Mouse (Mus musculus) limb, embryonic 12.5 days (tissue): ENCODE data around the gene Smim14. TPM values are rescaled to one million over a fixed set of nuclear protein-coding genes. Genes with fewer than 3 reads are reported as not detected.
"Not testable (repeated sequence)": the region's sequence is repeated elsewhere in the genome, so short reads cannot be mapped to it uniquely, and the experiment has no call there.

Source experiments
- ATAC-seq: fragments of 200-750 bp; cut with Nextera tagmentation; 2 replicates; pipeline ENCODE4 v1.8.0; 2017; ENCODE audit warnings: low read depth, moderate TSS enrichment; ENCODE audit not compliant: insufficient number of reproducible peaks, insufficient read depth, low FRiP score, low TSS enrichment
- H3K27ac ChIP-seq: fragments of 300-500 bp; sonication (generic); 2 replicates; pipeline ENCODE4 v1.5.1; 2016; ENCODE audit warnings: mild to moderate bottlenecking, moderate library complexity
- H3K27me3 ChIP-seq: fragments of 300-500 bp; sonication (generic); 2 replicates; pipeline ENCODE4 v1.6.1; 2016; ENCODE audit warnings: mild to moderate bottlenecking, moderate library complexity
- H3K36me3 ChIP-seq: fragments of 300-500 bp; sonication (generic); 2 replicates; pipeline ENCODE4 v1.6.1; 2016; ENCODE audit warnings: mild to moderate bottlenecking, moderate library complexity
- H3K4me1 ChIP-seq: fragments of 300-500 bp; sonication (generic); replicated peaks from 2 replicates; pipeline ENCODE4 v1.6.1; 2016
- H3K4me2 ChIP-seq: fragments of 300-500 bp; sonication (generic); 2 replicates; pipeline ENCODE4 v1.6.1; 2016; ENCODE audit warnings: mild to moderate bottlenecking, moderate library complexity
- H3K4me3 ChIP-seq: fragments of 300-500 bp; sonication (generic); replicated peaks from 2 replicates; pipeline ENCODE4 v1.5.1; 2016; ENCODE audit warnings: mild to moderate bottlenecking
- H3K9ac ChIP-seq: fragments of 300-500 bp; sonication (generic); replicated peaks from 2 replicates; pipeline ENCODE4 v1.6.1; 2016; ENCODE audit warnings: mild to moderate bottlenecking, moderate library complexity
- H3K9me3 ChIP-seq: fragments of 300-500 bp; sonication (generic); 2 replicates; pipeline ENCODE4 v1.6.1; 2016; ENCODE audit warnings: mild to moderate bottlenecking, moderate library complexity
- WGBS: fragments of 180-500 bp; shearing (Covaris S2); methylation state at CpG from one replicate; pipeline ENCODE4 v1.1.7; 2016; 5-methylcytosine and 5-hydroxymethylcytosine counted together
- polyA plus RNA-seq: library from polyadenylated mRNA; unstranded; fragments of >200 nt; fragmentation: Nextera tagmentation; extraction: Ambion mirVana; gene quantifications from 2 replicates; pipeline ENCODE4 v1.2.1, GENCODE M21; 2016

Gene Smim14
- polyA plus RNA-seq, 1 experiment from 2014 or later: 116 TPM

DNA sequence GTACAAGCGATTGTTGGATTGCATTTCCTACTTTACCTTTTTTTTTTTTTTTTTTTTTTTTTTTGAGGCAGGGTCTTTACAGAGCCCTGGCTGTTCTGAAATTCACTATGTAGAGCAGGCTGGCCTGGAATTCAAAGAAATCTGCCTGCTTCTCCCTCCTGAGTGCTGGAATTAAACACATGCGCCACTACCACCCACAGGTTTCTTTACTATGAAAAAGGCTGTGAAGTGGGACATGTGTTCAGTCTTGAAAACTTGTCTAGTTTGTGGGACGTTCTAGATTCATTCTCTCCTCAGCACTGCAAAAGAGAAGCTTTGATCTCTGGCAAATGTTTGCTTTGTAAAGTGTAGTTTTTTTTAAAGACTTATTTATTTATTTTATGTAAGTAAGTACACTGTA is 4.9 kb upstream of the Smim14 start:
- Histone ChIP-seq H3K36me3 (peaks cover 8% of the 10 kb centered on the region; the same call in 1 of the 2 replicates), H3K4me3 (no peak overlapping the region), H3K27ac (no peak overlapping the region), H3K9ac (no peak overlapping the region), H3K9me3 (no peaks in the 10 kb centered on the region), H3K27me3 (no peaks in the 10 kb centered on the region), H3K4me1 (peaks cover 14% of the 10 kb centered on the region), H3K4me2 (no peak overlapping the region)
- ATAC-seq: no peak
- 81% methylated on average over 3 of the region's 3 CpGs for WGBS

DNA sequence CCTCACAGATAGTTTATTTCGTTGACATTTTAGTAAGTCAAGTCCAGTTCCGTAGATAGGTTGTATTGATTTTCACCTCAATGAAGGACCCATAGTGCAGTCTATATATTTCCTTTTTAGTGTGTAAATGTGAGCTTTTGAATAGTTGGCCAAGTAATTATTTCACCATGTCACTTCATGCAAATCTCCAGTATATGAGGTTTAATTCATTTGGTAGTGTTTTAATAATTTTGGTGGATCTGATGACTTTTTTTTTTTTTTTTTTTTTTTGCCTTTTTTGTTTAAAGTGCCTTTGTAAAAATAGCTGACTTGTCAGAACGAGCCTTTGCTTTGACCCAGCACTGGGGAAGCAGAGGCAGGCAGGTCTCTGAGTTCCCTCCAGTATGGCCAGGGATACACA is 2.8 kb upstream of the Smim14 start:
- Histone ChIP-seq H3K4me2 (no peak overlapping the region), H3K36me3 (peaks cover 5% of the 10 kb centered on the region; the same call in 1 of the 2 replicates), H3K27ac (no peak overlapping the region), H3K27me3 (no peaks in the 10 kb centered on the region), H3K4me1 (peaks cover 14% of the 10 kb centered on the region), H3K9ac (no peak overlapping the region), H3K9me3 (no peaks in the 10 kb centered on the region), H3K4me3 (no peak overlapping the region)
- no peak for ATAC-seq
- WGBS: 96% methylated on average over 3 of the region's 3 CpGs

DNA sequence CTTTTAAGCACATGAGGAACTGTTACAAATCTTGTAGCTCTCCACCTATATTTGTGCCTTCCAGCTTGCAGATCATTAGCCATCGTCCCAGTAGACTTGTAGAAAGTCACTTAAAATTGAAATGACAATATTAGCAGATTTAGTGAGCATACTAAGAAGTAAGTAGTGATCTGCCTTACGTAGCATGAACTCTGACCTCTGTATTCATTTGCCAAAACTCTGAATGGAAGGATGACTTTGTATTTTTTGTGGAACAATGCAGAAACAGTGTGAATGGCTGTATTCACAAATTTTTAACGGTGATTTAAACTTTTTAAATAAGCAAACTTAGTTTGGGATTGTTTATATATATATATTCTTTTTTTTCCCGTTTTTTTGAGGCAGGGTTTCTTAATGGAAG is 1.8 kb upstream of the Smim14 start:
- Histone ChIP-seq H3K4me1 (peaks cover 14% of the 10 kb centered on the region), H3K4me3 (peak overlapping the region; percentile 29), H3K36me3 (peaks cover 5% of the 10 kb centered on the region; the same call in 1 of the 2 replicates), H3K27ac (no peak overlapping the region), H3K4me2 (peak overlapping the region; percentile 58), H3K9me3 (no peaks in the 10 kb centered on the region), H3K9ac (no peak overlapping the region), H3K27me3 (no peaks in the 10 kb centered on the region)
- no peak for ATAC-seq
- 59% methylated on average over 4 of the region's 4 CpGs for WGBS

DNA sequence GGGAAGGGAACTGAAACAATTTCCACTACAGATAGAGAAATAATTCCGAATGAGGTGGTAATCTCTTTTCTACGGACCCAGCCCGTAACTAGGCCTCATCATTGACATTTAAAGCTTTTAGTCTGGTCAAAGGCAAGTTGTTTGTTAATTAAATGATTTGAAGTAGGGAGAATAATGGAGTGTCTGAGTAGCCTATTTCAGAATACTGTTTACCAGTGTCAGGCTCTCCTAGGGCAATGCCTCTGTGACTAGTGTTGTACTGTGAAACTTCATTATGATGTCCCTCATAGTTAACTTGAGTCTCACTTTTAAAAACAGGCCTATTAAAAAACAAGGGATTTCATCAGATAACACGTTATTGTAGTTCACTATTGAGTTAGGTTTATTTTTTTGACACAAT is 1.1 kb upstream of the Smim14 start:
- Histone ChIP-seq H3K4me2 (peak overlapping the region; percentile 70), H3K4me1 (peaks cover 14% of the 10 kb centered on the region), H3K36me3 (peaks cover 5% of the 10 kb centered on the region; the same call in 1 of the 2 replicates), H3K9me3 (no peaks in the 10 kb centered on the region), H3K9ac (peak overlapping the region; percentile 98), H3K27ac (peak overlapping the region; percentile 100), H3K4me3 (peak overlapping the region; percentile 96), H3K27me3 (no peaks in the 10 kb centered on the region)
- ATAC-seq: no peak
- WGBS: 1% methylated on average over 4 of the region's 4 CpGs

DNA sequence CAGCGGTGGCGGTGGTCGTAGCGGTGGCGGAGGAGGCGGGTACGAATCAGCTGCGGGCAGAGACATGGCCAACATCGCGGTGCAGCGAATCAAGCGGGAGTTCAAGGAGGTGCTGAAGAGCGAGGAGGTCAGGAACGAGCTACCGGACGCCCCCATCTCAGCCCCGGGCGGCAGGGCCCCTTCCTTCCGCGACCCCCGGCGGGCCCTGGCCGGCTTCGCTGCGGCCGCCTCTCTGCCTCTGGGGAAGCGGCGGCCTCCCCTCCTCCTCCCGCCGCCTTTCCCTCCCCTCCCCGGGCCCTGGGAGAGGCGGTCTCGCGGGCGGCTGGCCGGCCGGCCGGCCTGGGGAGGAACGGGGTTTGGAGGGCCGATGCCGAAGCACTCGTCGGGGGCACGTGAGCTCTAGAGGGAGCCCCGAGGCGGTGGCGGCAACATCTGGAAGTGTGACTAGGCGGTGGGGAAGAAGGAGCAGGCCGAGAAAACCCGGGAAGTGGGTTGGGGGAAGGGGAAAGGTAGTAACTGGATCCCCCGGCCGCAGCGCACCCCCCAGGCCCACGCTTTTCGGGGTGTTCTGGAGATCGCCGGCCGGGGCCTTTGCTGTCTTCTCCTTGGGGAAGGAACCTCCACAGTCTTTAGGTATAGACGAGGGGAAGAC is 562 bp upstream of the Smim14 start:
- peaks cover 14% of the 10 kb centered on the region for H3K4me1 ChIP-seq
- H3K4me3 ChIP-seq: peak overlapping the region; percentile 96
- H3K9ac ChIP-seq: peak overlapping the region; percentile 98
- peak overlapping the region; percentile 100 for H3K27ac ChIP-seq
- no peaks in the 10 kb centered on the region for H3K9me3 ChIP-seq
- peak; percentile 65 for ATAC-seq
- H3K4me2 ChIP-seq: peak overlapping the region; percentile 70
- peaks cover 5% of the 10 kb centered on the region; the same call in 1 of the 2 replicates for H3K36me3 ChIP-seq
- H3K27me3 ChIP-seq: no peaks in the 10 kb centered on the region
- under 1% methylated on average over 56 of the region's 59 CpGs for WGBS

DNA sequence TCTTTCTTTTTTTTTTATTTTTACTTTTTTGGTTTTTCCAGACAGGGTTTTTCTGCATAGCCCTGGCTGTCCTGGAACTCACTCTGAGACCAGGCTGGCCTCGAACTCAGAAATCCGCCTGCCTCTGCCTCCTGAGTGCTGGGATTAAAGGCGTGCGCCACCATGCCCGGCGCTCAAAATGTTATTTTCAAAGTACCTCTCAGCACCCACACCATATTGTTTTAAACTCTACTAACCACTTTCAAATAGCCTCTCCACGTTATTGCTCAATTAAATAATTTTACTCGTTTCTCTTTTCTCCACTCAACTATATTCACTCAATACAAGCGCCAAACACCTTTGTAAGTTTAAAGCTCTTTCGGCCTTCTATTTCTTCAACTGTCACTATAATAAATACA is 917 bp downstream of the Smim14 start:
- ATAC-seq, H3K4me1 ChIP-seq, H3K9me3 ChIP-seq, H3K27me3 ChIP-seq, H3K36me3 ChIP-seq: not testable (repeated sequence)
- Histone ChIP-seq H3K9ac (peak overlapping the region; percentile 98), H3K4me3 (peak overlapping the region; percentile 96), H3K27ac (peak overlapping the region; percentile 100), H3K4me2 (peak overlapping the region; percentile 70)
- 84% methylated on average over 10 of the region's 10 CpGs for WGBS

DNA sequence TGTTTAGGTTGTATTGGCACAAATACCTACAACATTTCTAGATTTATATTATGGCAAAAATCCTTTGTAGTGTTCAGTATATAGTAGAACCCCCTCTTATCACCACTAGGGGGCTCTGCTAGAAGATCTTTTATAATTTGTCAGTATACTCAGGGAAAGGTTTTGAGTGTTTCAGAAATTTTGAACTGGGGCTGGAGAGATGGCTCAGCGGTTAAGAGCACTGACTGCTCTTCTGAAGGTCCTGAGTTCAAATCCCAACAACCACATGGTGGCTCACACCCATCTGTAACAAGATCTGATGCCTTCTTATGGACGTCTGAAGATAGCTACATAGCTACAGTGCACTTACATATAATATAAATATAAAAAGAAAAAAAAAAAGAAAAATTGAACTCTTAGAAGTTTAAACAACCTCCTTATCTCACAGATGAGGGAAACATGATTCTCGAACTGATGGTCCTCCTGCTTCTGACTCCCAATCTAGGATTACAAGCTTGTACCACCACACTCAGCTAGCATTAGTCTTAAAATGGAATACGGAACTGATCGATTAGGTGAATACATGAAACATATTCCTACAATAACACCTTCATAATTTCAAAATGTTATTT is 1.4 kb downstream of the Smim14 start:
- peaks cover 7% of the 10 kb centered on the region for H3K4me1 ChIP-seq
- ATAC-seq: no peak
- 73% methylated on average over 5 of the region's 5 CpGs for WGBS
- no peak overlapping the region for H3K4me3 ChIP-seq
- no peaks in the 10 kb centered on the region for H3K36me3 ChIP-seq
- H3K9ac ChIP-seq: no peak overlapping the region
- H3K9me3 ChIP-seq: no peaks in the 10 kb centered on the region
- no peaks in the 10 kb centered on the region for H3K27me3 ChIP-seq
- no peak overlapping the region for H3K27ac ChIP-seq
- H3K4me2 ChIP-seq: no peak overlapping the region

DNA sequence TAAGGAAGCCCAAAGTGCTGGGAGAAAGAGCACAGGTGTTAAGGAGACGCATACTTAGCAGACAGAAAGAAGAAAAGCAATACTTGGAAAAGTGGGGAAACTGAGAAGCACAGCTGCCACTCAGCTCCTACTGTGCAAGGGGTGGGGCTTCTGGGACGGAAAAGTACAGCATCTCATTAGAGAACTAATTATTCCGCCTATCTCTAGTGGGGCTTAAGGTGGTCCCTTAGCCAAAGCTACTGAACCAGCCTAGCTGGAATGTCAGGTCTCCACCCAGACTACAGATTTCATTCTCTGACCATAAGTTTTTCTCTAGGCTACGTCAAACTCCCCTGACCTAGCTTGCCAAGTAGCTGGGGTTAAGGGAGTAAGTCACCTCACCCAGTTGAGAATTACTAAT is 2.5 kb downstream of the Smim14 start:
- H3K9me3 ChIP-seq: no peaks in the 10 kb centered on the region
- no peak for ATAC-seq
- no peak overlapping the region for H3K4me3 ChIP-seq
- H3K36me3 ChIP-seq: no peaks in the 10 kb centered on the region
- peaks cover 7% of the 10 kb centered on the region for H3K4me1 ChIP-seq
- no peak overlapping the region for H3K4me2 ChIP-seq
- 65% methylated on average over 4 of the region's 4 CpGs for WGBS
- H3K27me3 ChIP-seq: no peaks in the 10 kb centered on the region
- no peak overlapping the region for H3K27ac ChIP-seq
- H3K9ac ChIP-seq: no peak overlapping the region

DNA sequence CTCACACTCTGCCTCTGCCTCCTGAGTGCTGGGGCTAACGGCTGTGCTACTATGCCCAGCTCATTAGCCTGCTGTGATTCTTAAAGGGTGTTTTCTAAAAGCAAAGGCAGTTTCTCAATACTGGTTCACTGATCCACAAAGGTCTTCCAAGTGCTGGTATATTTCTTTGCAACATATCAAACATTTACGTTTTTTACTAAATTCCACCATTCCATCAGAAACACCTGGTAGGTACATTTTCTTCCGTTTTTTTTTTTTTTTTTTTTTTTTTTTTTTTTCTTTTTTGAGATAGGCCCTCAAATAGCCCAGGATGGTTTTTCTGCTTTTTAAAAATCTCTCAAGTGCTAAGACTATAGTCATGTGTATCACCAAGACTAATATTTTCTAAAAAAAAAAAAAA is 5.7 kb downstream of the Smim14 start:
- no peaks in the 10 kb centered on the region for H3K36me3 ChIP-seq
- H3K4me3 ChIP-seq: no peak overlapping the region
- ATAC-seq: no peak
- WGBS: 68% methylated on average over 3 of the region's 3 CpGs
- H3K9me3 ChIP-seq: no peaks in the 10 kb centered on the region
- no peak overlapping the region for H3K9ac ChIP-seq
- no peaks in the 10 kb centered on the region for H3K27me3 ChIP-seq
- no peaks in the 10 kb centered on the region for H3K4me1 ChIP-seq
- no peak overlapping the region for H3K27ac ChIP-seq
- H3K4me2 ChIP-seq: no peak overlapping the region

DNA sequence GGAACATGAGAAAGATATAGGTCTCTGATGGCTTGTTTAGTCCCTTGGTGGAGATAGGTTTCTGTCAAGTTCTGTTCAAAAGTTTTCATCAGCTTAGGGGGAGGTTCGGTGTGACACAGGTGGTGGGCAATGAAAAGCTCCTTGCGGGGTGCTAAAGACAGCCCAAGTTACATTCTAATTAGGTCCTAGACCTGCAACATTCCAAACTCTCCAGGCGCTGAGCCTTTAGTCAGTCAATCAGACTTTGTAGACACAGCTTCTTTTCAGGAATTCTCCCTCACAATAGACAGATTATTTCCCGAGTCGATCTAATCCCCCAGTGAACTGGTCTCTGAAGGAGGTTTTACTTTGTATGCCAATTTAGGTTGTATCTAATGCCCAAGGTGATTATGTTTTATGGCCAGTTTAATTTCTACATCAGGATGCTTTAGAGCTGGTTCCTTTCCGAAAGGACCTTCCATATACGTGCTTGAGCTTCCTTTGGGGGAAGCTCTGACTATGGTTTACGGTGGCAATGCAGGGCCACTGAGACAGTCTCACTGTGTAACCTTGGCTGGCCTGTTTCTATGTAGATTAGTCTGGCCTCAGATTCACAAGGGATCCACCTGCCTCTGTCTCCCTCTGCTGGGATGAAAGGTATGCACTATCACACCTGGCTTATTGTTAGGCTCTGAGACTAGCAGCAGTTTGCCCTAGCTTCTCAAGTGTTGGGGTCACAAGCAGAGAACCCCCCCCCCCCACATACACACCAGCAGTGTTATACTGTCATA is 11.1 kb downstream of the Smim14 start:
- WGBS: 7% methylated on average over 8 of the region's 8 CpGs
- no peaks in the 10 kb centered on the region for H3K36me3 ChIP-seq
- no peak overlapping the region for H3K9ac ChIP-seq
- H3K27ac ChIP-seq: no peak overlapping the region
- H3K4me3 ChIP-seq: no peak overlapping the region
- H3K4me1 ChIP-seq: 0 out of 2 replicates have a peak, but pooled peaks cover 3% of the 10 kb centered on the region
- ATAC-seq: no peak
- no peaks in the 10 kb centered on the region for H3K9me3 ChIP-seq
- H3K4me2 ChIP-seq: no peak overlapping the region
- H3K27me3 ChIP-seq: no peaks in the 10 kb centered on the region

DNA sequence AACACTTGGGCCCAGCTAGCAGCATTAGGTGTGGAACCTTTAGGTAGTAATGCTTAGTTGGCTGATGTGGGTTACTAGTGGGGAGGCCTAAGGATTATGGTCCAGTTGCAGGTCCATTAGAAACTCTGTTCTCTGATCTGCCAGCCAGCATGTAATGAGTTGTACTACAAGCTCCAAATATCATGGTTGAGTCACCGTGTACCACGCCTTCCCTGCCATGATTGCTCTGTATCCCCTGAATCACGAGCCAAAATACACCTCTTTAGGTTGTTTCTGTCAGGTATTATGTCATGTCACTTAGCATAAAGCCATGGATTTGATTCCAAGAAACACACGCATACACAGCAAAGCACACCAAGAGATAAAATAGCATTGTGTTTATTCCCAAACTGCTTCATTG is 12.2 kb downstream of the Smim14 start:
- no peaks in the 10 kb centered on the region for H3K27me3 ChIP-seq
- WGBS: 82% methylated on average over 4 of the region's 4 CpGs
- H3K9ac ChIP-seq: no peak overlapping the region
- no peaks in the 10 kb centered on the region for H3K9me3 ChIP-seq
- H3K36me3 ChIP-seq: no peaks in the 10 kb centered on the region
- H3K4me3 ChIP-seq: no peak overlapping the region
- ATAC-seq: no peak
- H3K27ac ChIP-seq: no peak overlapping the region
- H3K4me1 ChIP-seq: 0 out of 2 replicates have a peak, but pooled peaks cover 3% of the 10 kb centered on the region
- no peak overlapping the region for H3K4me2 ChIP-seq
